Mouse (Mus musculus): ENCODE data around the gene Zfp93. TPM values are rescaled to one million over a fixed set of nuclear protein-coding genes. Genes with fewer than 3 reads are reported as not detected.
A peak's percentile ranks its signal among the peaks of the same experiment; 100 is the strongest.

Zfp93 gene
- polyA plus RNA-seq, 1 experiment from 2014 or later: 5.3 TPM

DNA sequence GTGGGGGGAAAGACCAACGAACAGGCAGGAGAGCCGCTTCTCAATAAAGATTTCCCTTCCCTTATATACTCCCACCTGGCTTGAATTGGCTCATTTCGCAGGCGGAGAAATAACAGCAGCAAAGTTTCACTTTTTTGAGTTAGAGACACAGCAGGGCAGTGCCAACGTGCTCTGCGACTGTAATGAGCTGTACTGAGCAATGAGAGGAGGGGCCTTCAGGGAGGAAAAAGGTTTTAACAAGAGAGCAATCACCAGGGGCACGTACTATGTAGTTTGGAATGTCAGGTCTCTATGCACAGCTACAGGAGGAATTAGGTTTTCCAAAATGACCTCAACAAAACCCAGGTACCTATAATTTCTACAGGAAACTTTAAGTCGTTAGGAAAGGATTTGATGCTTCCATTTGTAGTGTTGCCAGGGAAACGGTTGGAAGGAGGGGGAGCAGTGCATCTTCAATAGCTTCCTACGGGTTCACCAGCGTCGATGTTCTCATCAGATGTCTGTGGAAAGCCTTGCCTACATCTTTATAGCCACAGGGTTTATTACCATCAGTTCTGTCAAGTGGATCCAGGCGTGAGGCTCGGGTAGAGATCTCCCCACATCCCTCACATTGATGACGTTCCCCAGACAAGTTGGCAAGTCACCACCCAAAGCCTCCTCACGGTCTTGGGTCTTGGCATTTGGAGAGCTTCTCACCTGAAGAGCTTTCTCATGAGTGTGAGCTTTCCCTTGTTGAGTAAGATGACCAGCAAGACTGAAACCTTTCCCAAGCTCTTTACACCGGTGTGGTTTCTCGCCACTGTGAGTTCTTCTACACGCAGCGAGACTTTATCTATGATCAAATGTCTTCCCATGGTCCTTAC, 56.3 kb downstream of the Zfp93 start:
- no peak for TF ChIP-seq EP300 (IDR thresholded peaks at IDR 0.05)
- TF ChIP-seq CTCF (IDR thresholded peaks at IDR 0.05): no peak
- H3K36me3 ChIP-seq (ENCODE audit: insufficient read depth, low read length): no peaks in the 10 kb centered on the region
- H3K9me3 ChIP-seq (ENCODE audit: low read length): no peaks in the 10 kb centered on the region
- WGBS: 45% methylated on average over 20 of the region's 20 CpGs
- ATAC-seq: peak; percentile 78
- peak overlapping the region; percentile 88 for H3K27ac ChIP-seq (ENCODE audit: low read length)
- no peaks in the 10 kb centered on the region for H3K27me3 ChIP-seq (replicated peaks; ENCODE audit: insufficient read depth, low read length)
- peak; percentile 76 for DNase-seq (ENCODE audit: low spot score)
- no peaks in the 10 kb centered on the region for H3K4me1 ChIP-seq (ENCODE audit: insufficient read depth, low read depth, low read length)
- peak overlapping the region; percentile 47 for H3K4me2 ChIP-seq (replicated peaks; ENCODE audit: low read depth, low read length)
- H3K4me3 ChIP-seq (ENCODE audit: low read depth, low read length): peak overlapping the region; percentile 20; the same call in 1 of the 2 replicates
- H3K9ac ChIP-seq (replicated peaks; ENCODE audit: low read depth): peak overlapping the region; percentile 23; the same call in 1 of the 2 replicates

Other genes starting within 250 kb of the Zfp93 start
- not detected in 2 replicates for gene Vmn1r183, start 217.2 kb upstream of the Zfp93 start, polyA plus RNA-seq (2015; fragmentation: Nextera tagmentation; extraction: Ambion mirVana)
- gene Zfp180, start 188.5 kb upstream of the Zfp93 start, polyA plus RNA-seq (2015; fragmentation: Nextera tagmentation; extraction: Ambion mirVana): 10.4 and 10.5 TPM in 2 replicates
- 3.3 and 4.3 TPM in 2 replicates for gene Zfp112, start 158.1 kb upstream of the Zfp93 start, polyA plus RNA-seq (2015; fragmentation: Nextera tagmentation; extraction: Ambion mirVana)
- gene Zfp235, start 136.3 kb upstream of the Zfp93 start, polyA plus RNA-seq (2015; fragmentation: Nextera tagmentation; extraction: Ambion mirVana): 10.2 and 11.5 TPM in 2 replicates
- gene Zfp114, start 95.4 kb upstream of the Zfp93 start, polyA plus RNA-seq (2015; fragmentation: Nextera tagmentation; extraction: Ambion mirVana): 0.90 and 1.1 TPM in 2 replicates
- 3.7 and 4.4 TPM in 2 replicates for gene Zfp111, start 59.0 kb upstream of the Zfp93 start, polyA plus RNA-seq (2015; fragmentation: Nextera tagmentation; extraction: Ambion mirVana)
- 1.2 and 1.7 TPM in 2 replicates for gene Zfp109, start 32.9 kb upstream of the Zfp93 start, polyA plus RNA-seq (2015; fragmentation: Nextera tagmentation; extraction: Ambion mirVana)
- gene Zfp108, start 15.6 kb upstream of the Zfp93 start, polyA plus RNA-seq (2015; fragmentation: Nextera tagmentation; extraction: Ambion mirVana): 2.2 and 2.4 TPM in 2 replicates
- gene Zfp61, start 30.8 kb downstream of the Zfp93 start, polyA plus RNA-seq (2015; fragmentation: Nextera tagmentation; extraction: Ambion mirVana): 15.7 and 16.7 TPM in 2 replicates
- gene Zfp94, start 46.2 kb downstream of the Zfp93 start, polyA plus RNA-seq (2015; fragmentation: Nextera tagmentation; extraction: Ambion mirVana): 5.2 and 5.7 TPM in 2 replicates
- gene Tescl, start 63.5 kb downstream of the Zfp93 start, polyA plus RNA-seq (2015; fragmentation: Nextera tagmentation; extraction: Ambion mirVana): 0.27 TPM in 2 replicates
- not detected in 2 replicates for gene Lypd5, start 78.8 kb downstream of the Zfp93 start, polyA plus RNA-seq (2015; fragmentation: Nextera tagmentation; extraction: Ambion mirVana)
- 2.0 and 2.6 TPM in 2 replicates for gene Kcnn4, start 99.8 kb downstream of the Zfp93 start, polyA plus RNA-seq (2015; fragmentation: Nextera tagmentation; extraction: Ambion mirVana)
- 15.2 and 16.4 TPM in 2 replicates for gene Smg9, start 129.2 kb downstream of the Zfp93 start, polyA plus RNA-seq (2015; fragmentation: Nextera tagmentation; extraction: Ambion mirVana)
- gene Irgc1, start 181.9 kb downstream of the Zfp93 start, polyA plus RNA-seq (2015; fragmentation: Nextera tagmentation; extraction: Ambion mirVana): 0.24 and 0.29 TPM in 2 replicates
- gene Plaur, start 192.1 kb downstream of the Zfp93 start, polyA plus RNA-seq (2015; fragmentation: Nextera tagmentation; extraction: Ambion mirVana): 65.8 and 72.0 TPM in 2 replicates
- 1.7 and 1.9 TPM in 2 replicates for gene Cadm4, start 211.6 kb downstream of the Zfp93 start, polyA plus RNA-seq (2015; fragmentation: Nextera tagmentation; extraction: Ambion mirVana)
- gene Zfp428, start 236.6 kb downstream of the Zfp93 start, polyA plus RNA-seq (2015; fragmentation: Nextera tagmentation; extraction: Ambion mirVana): 13.1 and 17.0 TPM in 2 replicates
- gene AC161166.1, start 242.0 kb downstream of the Zfp93 start, polyA plus RNA-seq (2015; fragmentation: Nextera tagmentation; extraction: Ambion mirVana): 0.06 and 0.10 TPM in 2 replicates